Mouse (Mus musculus) MEL (cell line): ENCODE measurements around the gene Ggta1. TPM values are rescaled to one million over a fixed set of nuclear protein-coding genes. Genes with fewer than 3 reads are reported as not detected.

Experiments used
- DNase-seq: peaks from one replicate; pipeline ENCODE4 v3.0.0; 2011; ENCODE audit warnings: low read depth, low spot score
- H3K27ac ChIP-seq: 2 replicates; pipeline ENCODE4 v1.5.1; 2012; ENCODE audit warnings: low read depth, mild to moderate bottlenecking, control low read depth, low read length, moderate library complexity; ENCODE audit not compliant: control insufficient read depth
- H3K27me3 ChIP-seq, 2 experiments: fragments of 150-350 bp in 1 of 2; sonication (generic) in 1 of 2; 2 replicates each; pipeline ENCODE4 v1.6.1; 2012; ENCODE audit warnings: low read length in 2 of 2, mild to moderate bottlenecking in 2 of 2, improper control_type of control experiment in 1 of 2, moderate library complexity in 1 of 2; ENCODE audit not compliant: insufficient read depth in 2 of 2, control insufficient read depth in 1 of 2
- H3K36me3 ChIP-seq, 2 experiments: 2 replicates each; pipeline ENCODE4 v1.6.1; 2012 to 2014; ENCODE audit warnings: low read length in 2 of 2, improper control_type of control experiment in 1 of 2, inconsistent platforms in 1 of 2, mild to moderate bottlenecking in 1 of 2; ENCODE audit not compliant: insufficient read depth in 2 of 2, control insufficient read depth in 1 of 2
- H3K4me1 ChIP-seq, 2 experiments: fragments of 150-350 bp in 1 of 2; sonication (generic) in 1 of 2; 2 replicates each; pipeline ENCODE4 v1.6.1; 2012; ENCODE audit warnings: low read length in 2 of 2, improper control_type of control experiment in 1 of 2, mild to moderate bottlenecking in 1 of 2; ENCODE audit not compliant: insufficient read depth in 2 of 2, control insufficient read depth in 1 of 2
- H3K4me3 ChIP-seq, 2 experiments: fragments of 150-350 bp in 1 of 2; sonication (generic) in 1 of 2; 2 replicates each; pipeline ENCODE4 v1.5.1; 2012; ENCODE audit warnings: low read depth in 2 of 2, low read length in 2 of 2, mild to moderate bottlenecking in 2 of 2, moderate library complexity in 2 of 2, control low read depth in 1 of 2, improper control_type of control experiment in 1 of 2; ENCODE audit not compliant: control insufficient read depth in 1 of 2, insufficient read depth in 1 of 2
- H3K79me2 ChIP-seq: 2 replicates; pipeline ENCODE4 v1.6.1; 2012; ENCODE audit warnings: mild to moderate bottlenecking, low read length, moderate library complexity; ENCODE audit not compliant: control insufficient read depth, poor library complexity, insufficient read depth
- H3K9ac ChIP-seq: 2 replicates; pipeline ENCODE4 v1.6.1; 2012; ENCODE audit warnings: low read depth, mild to moderate bottlenecking, control low read depth, low read length, moderate library complexity; ENCODE audit not compliant: control insufficient read depth, poor library complexity, severe bottlenecking
- H3K9me3 ChIP-seq: fragments of 150-350 bp; sonication (generic); replicated peaks from 2 replicates; pipeline ENCODE4 v1.6.1; 2012; ENCODE audit warnings: mild to moderate bottlenecking, low read length, improper control_type of control experiment, moderate library complexity; ENCODE audit not compliant: insufficient read depth
- BHLHE40 ChIP-seq: IDR thresholded peaks from 2 replicates; pipeline ENCODE4 v1.6.1; 2012; ENCODE audit warnings: low read depth, mild to moderate bottlenecking, inconsistent platforms, low read length, improper control_type of control experiment, borderline replicate concordance
- CHD2 ChIP-seq: IDR thresholded peaks from 2 replicates; pipeline ENCODE4 v1.6.1; 2011; ENCODE audit warnings: low read length, improper control_type of control experiment
- CTCF ChIP-seq, 3 experiments: IDR thresholded peaks in 2 of 3; conservative IDR thresholded peaks in 1 of 3; 2 replicates each; pipeline ENCODE4 v1.5.1; 2011 to 2012; ENCODE audit warnings: low read length in 3 of 3, low read depth in 2 of 3, mild to moderate bottlenecking in 2 of 3, improper control_type of control experiment in 1 of 3, inconsistent platforms in 1 of 3, mixed read lengths in 1 of 3, moderate library complexity in 1 of 3; ENCODE audit not compliant: control insufficient read depth in 1 of 3, insufficient read depth in 1 of 3, poor library complexity in 1 of 3, severe bottlenecking in 1 of 3
- E2F4 ChIP-seq: IDR thresholded peaks from 2 replicates; pipeline ENCODE4 v1.6.1; 2011; ENCODE audit warnings: low read depth, low read length, improper control_type of control experiment, borderline replicate concordance
- ELF1 ChIP-seq: IDR thresholded peaks from 2 replicates; pipeline ENCODE4 v1.6.1; 2014; ENCODE audit warnings: low read depth, mild to moderate bottlenecking, inconsistent platforms, low read length, improper control_type of control experiment, moderate library complexity
- EP300 ChIP-seq, 2 experiments: IDR thresholded peaks; 2 replicates each; pipeline ENCODE4 v1.6.1; 2011; ENCODE audit warnings: improper control_type of control experiment in 2 of 2, low read length in 2 of 2, low read depth in 1 of 2, mild to moderate bottlenecking in 1 of 2
- KAT2A ChIP-seq: conservative IDR thresholded peaks from 2 replicates; pipeline ENCODE4 v1.6.1; 2012; ENCODE audit warnings: low read depth, low read length, improper control_type of control experiment, inconsistent platforms
- MAZ ChIP-seq: IDR thresholded peaks from 2 replicates; pipeline ENCODE4 v1.6.1; 2012; ENCODE audit warnings: low read depth, mild to moderate bottlenecking, inconsistent platforms, low read length, improper control_type of control experiment
- MEF2A ChIP-seq: IDR thresholded peaks from 2 replicates; pipeline ENCODE4 v1.6.1; 2014; ENCODE audit warnings: low read depth, mild to moderate bottlenecking, inconsistent platforms, low read length, improper control_type of control experiment; ENCODE audit not compliant: poor library complexity, insufficient replicate concordance, severe bottlenecking; ENCODE audit errors: extremely low read depth
- MXI1 ChIP-seq: IDR thresholded peaks from 2 replicates; pipeline ENCODE4 v1.6.1; 2011; ENCODE audit warnings: mild to moderate bottlenecking, low read depth, low read length, improper control_type of control experiment
- MYC ChIP-seq: IDR thresholded peaks from 2 replicates; pipeline ENCODE4 v1.6.1; 2011; ENCODE audit warnings: low read depth, mild to moderate bottlenecking, low read length, improper control_type of control experiment, moderate library complexity
- POLR2AphosphoS2 ChIP-seq: IDR thresholded peaks from 2 replicates; pipeline ENCODE4 v1.6.1; 2011; ENCODE audit warnings: low read length, improper control_type of control experiment
- POLR2AphosphoS5 ChIP-seq: IDR thresholded peaks from 2 replicates; pipeline ENCODE4 v1.6.1; 2012; ENCODE audit warnings: low read depth, borderline replicate concordance, mild to moderate bottlenecking, inconsistent platforms, low read length, moderate library complexity, mixed read lengths
- RAD21 ChIP-seq: IDR thresholded peaks from 2 replicates; pipeline ENCODE4 v1.6.1; 2011; ENCODE audit warnings: mild to moderate bottlenecking, low read depth, low read length, improper control_type of control experiment
- SIN3A ChIP-seq: IDR thresholded peaks from 2 replicates; pipeline ENCODE4 v1.6.1; 2012; ENCODE audit warnings: low read length, improper control_type of control experiment, inconsistent platforms
- UBTF ChIP-seq: IDR thresholded peaks from 2 replicates; pipeline ENCODE4 v1.6.1; 2012; ENCODE audit warnings: low read depth, mild to moderate bottlenecking, inconsistent platforms, low read length, improper control_type of control experiment, moderate library complexity, borderline replicate concordance; ENCODE audit not compliant: insufficient read depth
- USF1 ChIP-seq: IDR thresholded peaks from 2 replicates; pipeline ENCODE4 v1.6.1; 2014; ENCODE audit warnings: low read depth, mild to moderate bottlenecking, inconsistent platforms, low read length, improper control_type of control experiment, moderate library complexity
- ZNF384 ChIP-seq: IDR thresholded peaks from 2 replicates; pipeline ENCODE4 v1.6.1; 2012; ENCODE audit warnings: low read depth, mild to moderate bottlenecking, inconsistent platforms, low read length, improper control_type of control experiment
- polyA plus RNA-seq, 2 experiments: library from polyadenylated mRNA; stranded (reverse) in 1 of 2; unstranded in 1 of 2; fragments of >175 nt in 1 of 2; fragments of >200 nt in 1 of 2; gene quantifications; 2 replicates each; pipeline versions ENCODE4 v1.2.1 to v1.2.4; 2012; ENCODE audit warnings: low replicate concordance in 2 of 2, low read depth in 1 of 2; ENCODE audit not compliant: insufficient read length in 2 of 2, insufficient read depth in 1 of 2, missing spikeins in 1 of 2
- total RNA-seq: library from RNA; depleted of rRNA; stranded (reverse); fragments of 300-350 nt; gene quantifications from 2 replicates; pipeline ENCODE4 v1.2.3, GENCODE M21; 2012

The Ggta1 gene
- total and polyA plus RNA-seq, 3 experiments: 29.2 to 30.7 TPM; not detected in 1

DNA sequence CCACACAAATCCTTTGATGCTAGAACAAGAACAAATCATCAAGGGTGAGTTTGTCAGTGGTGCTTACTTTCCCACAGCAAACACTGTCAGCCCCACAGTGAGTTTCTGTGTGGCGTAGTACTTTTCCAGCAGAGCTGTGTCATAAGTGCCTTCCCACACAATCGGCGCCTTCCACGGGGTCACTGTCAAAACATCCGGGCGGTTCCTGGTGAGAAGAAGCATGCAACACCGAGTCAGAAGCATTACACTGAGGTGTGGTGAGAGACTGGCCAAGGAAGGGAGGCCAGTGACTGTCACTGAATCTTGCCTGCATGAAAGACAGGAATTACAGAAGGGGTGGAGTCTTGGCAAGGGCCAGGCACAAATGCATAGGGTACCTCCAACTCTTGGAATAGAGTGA lies 55.2 kb downstream of the Ggta1 start:
- Histone ChIP-seq H3K27me3 (no peaks in the 10 kb centered on the region), H3K9me3 (no peaks in the 10 kb centered on the region), H3K4me1 (0 out of 4 replicates have a peak, but pooled peaks cover 0 to under 1% of the 10 kb centered on the region in 2 experiments), H3K27ac (no peak overlapping the region), H3K36me3 (peaks cover 0 to 1% of the 10 kb centered on the region in 2 experiments; a peak in 1 of 4 replicates), H3K4me3 (no peak overlapping the region), H3K9ac (no peak overlapping the region), H3K79me2 (no peaks in the 10 kb centered on the region)
- TF ChIP-seq BHLHE40: no peak
- no peak for TF ChIP-seq MEF2A
- no peak for TF ChIP-seq CTCF (IDR thresholded peaks at IDR 0.05 in 2 of 3, conservative IDR thresholded peaks at IDR 0.05 in 1 of 3; ENCODE audit: control insufficient read depth in 1 of 3, insufficient read depth in 1 of 3, low read depth in 2 of 3, low read length in 3 of 3, poor library complexity in 1 of 3, severe bottlenecking in 1 of 3)
- no peak for TF ChIP-seq MYC
- no peak for TF ChIP-seq MAZ
- no peak for TF ChIP-seq KAT2A
- TF ChIP-seq POLR2AphosphoS5: no peak
- no peak for TF ChIP-seq MXI1
- no peak for TF ChIP-seq E2F4
- TF ChIP-seq ELF1: no peak
- no peak for TF ChIP-seq RAD21
- no peak for DNase-seq

DNA sequence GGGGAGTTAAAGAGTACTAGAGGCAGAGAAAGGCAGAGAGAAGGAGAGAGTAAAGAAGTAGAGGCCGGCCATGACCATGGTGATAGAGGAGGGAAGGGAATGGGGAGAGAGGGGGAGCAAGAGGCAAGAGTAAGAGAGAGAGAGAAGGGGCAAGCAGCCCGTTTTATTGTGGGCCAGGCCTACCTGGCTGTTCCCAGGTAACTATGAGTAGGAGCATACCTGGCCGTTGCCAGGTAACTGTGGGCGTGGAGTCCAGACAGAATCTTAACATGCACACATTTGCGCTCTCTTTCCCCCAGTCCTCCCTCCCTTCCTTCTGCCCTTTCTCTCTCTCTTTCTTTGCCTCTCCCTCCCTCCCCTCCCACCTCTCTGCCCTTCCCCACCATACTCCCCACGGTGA lies 55.8 kb downstream of the Ggta1 start:
- H3K36me3 ChIP-seq: peaks cover 1 to 3% of the 10 kb centered on the region in 2 experiments; a peak in 2 of 4 replicates
- no peak for TF ChIP-seq ZNF384
- TF ChIP-seq MAZ: no peak
- TF ChIP-seq BHLHE40: no peak
- no peak for TF ChIP-seq EP300 (IDR thresholded peaks at IDR 0.05; ENCODE audit: low read depth in 1 of 2, low read length in 2 of 2)
- TF ChIP-seq CHD2: no peak
- TF ChIP-seq POLR2AphosphoS2: no peak
- no peak for TF ChIP-seq USF1
- no peak for TF ChIP-seq MEF2A
- TF ChIP-seq SIN3A: no peak
- TF ChIP-seq UBTF: no peak
- H3K27me3 ChIP-seq: no peaks in the 10 kb centered on the region
- no peaks in the 10 kb centered on the region for H3K79me2 ChIP-seq
- H3K4me3 ChIP-seq: no peak overlapping the region
- H3K4me1 ChIP-seq: peaks cover 0 to 6% of the 10 kb centered on the region in 2 experiments; a peak in 1 of 4 replicates
- no peaks in the 10 kb centered on the region for H3K9me3 ChIP-seq
- no peak for DNase-seq
- no peak overlapping the region for H3K9ac ChIP-seq
- no peak overlapping the region for H3K27ac ChIP-seq
